Mouse (Mus musculus) kidney, adult 2 months (tissue): Measurements from ENCODE around the gene Frrs1l. TPM values are rescaled to one million over a fixed set of nuclear protein-coding genes. Genes with fewer than 3 reads are reported as not detected.

Experiments used
- DNase-seq: peaks from one replicate; pipeline ENCODE4 v3.0.0; 2021
- H3K27ac ChIP-seq: fragments of 200-500 bp; 2 replicates; pipeline ENCODE4 v1.5.1; 2012; ENCODE audit warnings: low read depth, low read length, control low read depth, inconsistent platforms; ENCODE audit not compliant: insufficient read depth
- H3K27me3 ChIP-seq: fragments of 200-500 bp; replicated peaks from 2 replicates; pipeline ENCODE4 v1.6.1; 2012; ENCODE audit warnings: mild to moderate bottlenecking, moderate library complexity, low read length, inconsistent platforms; ENCODE audit not compliant: control insufficient read depth, insufficient read depth
- H3K36me3 ChIP-seq: fragments of 200-500 bp; 2 replicates; pipeline ENCODE4 v1.6.1; 2012; ENCODE audit warnings: mild to moderate bottlenecking, moderate library complexity, low read length, inconsistent platforms; ENCODE audit not compliant: control insufficient read depth, insufficient read depth
- H3K4me1 ChIP-seq: fragments of 200-500 bp; 2 replicates; pipeline ENCODE4 v1.6.1; 2011; ENCODE audit warnings: low read length; ENCODE audit not compliant: control insufficient read depth, insufficient read depth
- H3K4me3 ChIP-seq: fragments of 200-500 bp; 2 replicates; pipeline ENCODE4 v1.5.1; 2011; ENCODE audit warnings: mild to moderate bottlenecking, low read depth, low read length, control low read depth; ENCODE audit not compliant: insufficient read depth
- CTCF ChIP-seq: fragments of 200-500 bp; conservative IDR thresholded peaks from 2 replicates; pipeline ENCODE4 v1.5.1; 2011; ENCODE audit warnings: low read depth, mild to moderate bottlenecking, control low read depth, low read length, moderate library complexity, mixed read lengths; ENCODE audit not compliant: insufficient read depth, insufficient read length
- POLR2A ChIP-seq: fragments of 200-500 bp; IDR thresholded peaks from one replicate; pipeline ENCODE4 v1.6.1; 2011; ENCODE audit warnings: low read depth, low read length, control low read depth
- WGBS: fragments of 180-500 bp; shearing (Covaris S2); methylation state at CpG from one replicate; pipeline ENCODE4 v1.1.7; 2018; 5-methylcytosine and 5-hydroxymethylcytosine counted together
- polyA plus RNA-seq: library from polyadenylated mRNA; depleted of rRNA; stranded (reverse); fragments of >200 nt; gene quantifications from 2 replicates; pipeline ENCODE4 v1.2.3, GENCODE M21; 2012

The Frrs1l gene
- polyA plus RNA-seq, 1 experiment, result 0.02 TPM

GRCm38 (mm10) chr4:57005011-57005410, 14.8 kb upstream of the Frrs1l start:
- TF ChIP-seq POLR2A (no peak), CTCF (no peak)
- no peaks in the 10 kb centered on the region for H3K27me3 ChIP-seq
- WGBS, result 80% methylated on average over 8 of the region's 8 CpGs
- H3K4me1 ChIP-seq, result no peaks in the 10 kb centered on the region
- no peak overlapping the region for H3K4me3 ChIP-seq
- H3K36me3 ChIP-seq, result no peaks in the 10 kb centered on the region
- no peak for DNase-seq
- H3K27ac ChIP-seq, result no peak overlapping the region

GRCm38 (mm10) chr4:57003886-57004285, 13.7 kb upstream of the Frrs1l start:
- no peak overlapping the region for H3K27ac ChIP-seq
- H3K4me1 ChIP-seq, result no peaks in the 10 kb centered on the region
- DNase-seq, result no peak
- no peaks in the 10 kb centered on the region for H3K27me3 ChIP-seq
- TF ChIP-seq CTCF, result no peak
- no peak for TF ChIP-seq POLR2A
- no peak overlapping the region for H3K4me3 ChIP-seq
- WGBS, result 89% methylated on average over 8 of the region's 8 CpGs
- H3K36me3 ChIP-seq, result no peaks in the 10 kb centered on the region

GRCm38 (mm10) chr4:57002751-57003150, 12.6 kb upstream of the Frrs1l start:
- H3K27ac ChIP-seq, result no peak overlapping the region
- no peaks in the 10 kb centered on the region for H3K27me3 ChIP-seq
- TF ChIP-seq POLR2A (no peak), CTCF (no peak)
- H3K4me3 ChIP-seq, result no peak overlapping the region
- 53% methylated on average over 3 of the region's 3 CpGs for WGBS
- DNase-seq, result no peak
- H3K4me1 ChIP-seq, result no peaks in the 10 kb centered on the region
- no peaks in the 10 kb centered on the region for H3K36me3 ChIP-seq

- WGBS, result 96% methylated on average over 2 of the region's 2 CpGs
- no peak for DNase-seq
- H3K36me3 ChIP-seq, result no peaks in the 10 kb centered on the region
- H3K27me3 ChIP-seq, result no peaks in the 10 kb centered on the region
- no peak overlapping the region for H3K27ac ChIP-seq
- TF ChIP-seq POLR2A (no peak), CTCF (no peak)
- H3K4me1 ChIP-seq, result no peaks in the 10 kb centered on the region
- no peak overlapping the region for H3K4me3 ChIP-seq
Observed at GRCm38 (mm10) chr4:57001437-57001836, 11.2 kb upstream of the Frrs1l start.

GRCm38 (mm10) chr4:56993331-56993730, 3.1 kb upstream of the Frrs1l start:
- H3K27me3 ChIP-seq, result no peaks in the 10 kb centered on the region
- H3K27ac ChIP-seq, result no peak overlapping the region
- no peaks in the 10 kb centered on the region for H3K36me3 ChIP-seq
- no peak for DNase-seq
- no peak overlapping the region for H3K4me3 ChIP-seq
- H3K4me1 ChIP-seq, result no peaks in the 10 kb centered on the region
- TF ChIP-seq CTCF (no peak), POLR2A (no peak)
- WGBS, result 83% methylated on average over 7 of the region's 7 CpGs

- DNase-seq, result no peak
- 77% methylated on average over 2 of the region's 2 CpGs for WGBS
- H3K27ac ChIP-seq, result no peak overlapping the region
- no peaks in the 10 kb centered on the region for H3K36me3 ChIP-seq
- H3K4me1 ChIP-seq, result no peaks in the 10 kb centered on the region
- no peaks in the 10 kb centered on the region for H3K27me3 ChIP-seq
- no peak overlapping the region for H3K4me3 ChIP-seq
- TF ChIP-seq CTCF (no peak), POLR2A (no peak)
Observed at GRCm38 (mm10) chr4:56991951-56992350, 1.8 kb upstream of the Frrs1l start.

GRCm38 (mm10) chr4:56989431-56990214, 568 bp downstream of the Frrs1l start:
- H3K27ac ChIP-seq, result no peak overlapping the region
- no peak for DNase-seq
- H3K4me3 ChIP-seq, result no peak overlapping the region
- no peaks in the 10 kb centered on the region for H3K36me3 ChIP-seq
- TF ChIP-seq POLR2A (no peak), CTCF (no peak)
- no peaks in the 10 kb centered on the region for H3K27me3 ChIP-seq
- H3K4me1 ChIP-seq, result no peaks in the 10 kb centered on the region
- 9% methylated on average over 45 of the region's 45 CpGs for WGBS
